Mouse (Mus musculus): ENCODE results near the gene Mafg. TPM values are rescaled to one million over a fixed set of nuclear protein-coding genes. Genes with fewer than 3 reads are reported as not detected.

The Mafg gene
- total and polyA plus RNA-seq, 3 experiments = 17.0 to 63.7 (median 29.3) TPM

GRCm38 (mm10) chr11:120629341-120629730 is 4.1 kb downstream of the Mafg start:
- Histone ChIP-seq H3K9me3 (replicated peaks; ENCODE audit: low read length) (no peaks in the 10 kb centered on the region), H3K79me2 (replicated peaks; ENCODE audit: control insufficient read depth, extremely low read depth, insufficient read depth, poor library complexity, severe bottlenecking) (peaks cover 42% of the 10 kb centered on the region), H3K4me2 (ENCODE audit: insufficient read depth, low read depth, poor library complexity, severe bottlenecking) (peak overlapping the region; percentile 87), H3K4me1 (ENCODE audit: control insufficient read depth in 1 of 2, insufficient read depth in 2 of 2) (peaks cover 42 to 72% of the 10 kb centered on the region in 2 experiments), H3K27ac (ENCODE audit: insufficient read depth, low read depth) (peak overlapping the region; percentile 74), H3K9ac (ENCODE audit: insufficient read depth, low read depth) (peak overlapping the region; percentile 96), H3K27me3 (replicated peaks) (no peaks in the 10 kb centered on the region), H3K4me3 (replicated peaks in 1 of 3; ENCODE audit: low read depth in 2 of 3, low read length in 2 of 3, poor library complexity in 1 of 3) (peak overlapping the region in 2 of 3 experiments; percentile 23 to 74), H3K36me3 (replicated peaks in 1 of 2; ENCODE audit: control insufficient read depth in 1 of 2, insufficient read depth in 1 of 2, low read length in 1 of 2) (peaks cover 22 to 34% of the 10 kb centered on the region in 2 experiments)
- dilution Hi-C loops (cut with MboI; ENCODE audit: extremely low pct_ligation_motif_present, extremely low pct_unique_long_range_greater_than_20kb, low sequenced_read_pairs) = no loop called here
- no peak for DNase-seq (ENCODE audit: extremely low read depth)
- TF ChIP-seq USF1 (IDR thresholded peaks at IDR 0.05; ENCODE audit: low read depth, low read length) (no peak), POLR2AphosphoS2 (IDR thresholded peaks at IDR 0.05; ENCODE audit: low read depth, low read length) (no peak), CHD2 (IDR thresholded peaks at IDR 0.05; ENCODE audit: low read length) (no peak), TBP (conservative IDR thresholded peaks at IDR 0.05; ENCODE audit: low read depth, low read length) (no peak), POLR2A (IDR thresholded peaks at IDR 0.05; ENCODE audit: low read depth, low read length) (peak; percentile 34; the same call in 1 of the 2 replicates), RAD21 (IDR thresholded peaks at IDR 0.05; ENCODE audit: low read depth, low read length) (no peak), MXI1 (IDR thresholded peaks at IDR 0.05; ENCODE audit: low read depth, low read length) (no peak)
- in situ Hi-C loops (cut with MboI; ENCODE audit: low pct_ligation_motif_present, low pct_unique_long_range_greater_than_20kb, low sequenced_read_pairs) = loop anchor here (10.0 kb wide), 1 partner anchor 55 kb away; no protein-coding TSS in a partner anchor

GRCm38 (mm10) chr11:120628601-120629340 is 4.6 kb downstream of the Mafg start:
- peak overlapping the region; percentile 33 for H3K4me2 ChIP-seq (ENCODE audit: insufficient read depth, low read depth, poor library complexity, severe bottlenecking)
- H3K9me3 ChIP-seq (replicated peaks; ENCODE audit: low read length) = no peaks in the 10 kb centered on the region
- TF ChIP-seq POLR2AphosphoS2 (IDR thresholded peaks at IDR 0.05; ENCODE audit: low read depth, low read length) (0 out of 2 replicates have a peak, but pooled peaks have one; percentile 35), IRF4 (IDR thresholded peaks at IDR 0.05; ENCODE audit: low read depth, low read length) (no peak)
- peak overlapping the region; percentile 23 to 74 (median 35) for H3K4me3 ChIP-seq (replicated peaks in 1 of 3; ENCODE audit: low read depth in 2 of 3, low read length in 2 of 3, poor library complexity in 1 of 3)
- peaks cover 22 to 36% of the 10 kb centered on the region in 2 experiments for H3K36me3 ChIP-seq (replicated peaks in 1 of 2; ENCODE audit: control insufficient read depth in 1 of 2, insufficient read depth in 1 of 2, low read length in 1 of 2)
- H3K9ac ChIP-seq (ENCODE audit: insufficient read depth, low read depth) = peak overlapping the region; percentile 22; the same call in 1 of the 2 replicates
- dilution Hi-C loops (cut with MboI; ENCODE audit: extremely low pct_ligation_motif_present, extremely low pct_unique_long_range_greater_than_20kb, low sequenced_read_pairs) (no loop called here), in situ Hi-C loops (cut with MboI; ENCODE audit: low pct_ligation_motif_present, low pct_unique_long_range_greater_than_20kb, low sequenced_read_pairs) (loop anchor here (10.0 kb wide), 1 partner anchor 56 kb away; no protein-coding TSS in a partner anchor)
- no peaks in the 10 kb centered on the region for H3K27me3 ChIP-seq (replicated peaks)
- H3K27ac ChIP-seq (ENCODE audit: insufficient read depth, low read depth) = peak overlapping the region; percentile 34
- no peak for DNase-seq (ENCODE audit: extremely low read depth)
- peaks cover 47% of the 10 kb centered on the region for H3K79me2 ChIP-seq (replicated peaks; ENCODE audit: control insufficient read depth, extremely low read depth, insufficient read depth, poor library complexity, severe bottlenecking)
- H3K4me1 ChIP-seq (ENCODE audit: control insufficient read depth in 1 of 2, insufficient read depth in 2 of 2) = peaks cover 42 to 71% of the 10 kb centered on the region in 2 experiments

GRCm38 (mm10) chr11:120627468-120628300 is 5.7 kb downstream of the Mafg start:
- Histone ChIP-seq H3K4me3 (replicated peaks in 1 of 3; ENCODE audit: low read depth in 2 of 3, low read length in 2 of 3, poor library complexity in 1 of 3) (peak overlapping the region; percentile 23 to 74 (median 35)), H3K9me3 (replicated peaks; ENCODE audit: low read length) (no peaks in the 10 kb centered on the region), H3K27ac (ENCODE audit: insufficient read depth, low read depth) (peak overlapping the region; percentile 75), H3K9ac (ENCODE audit: insufficient read depth, low read depth) (peak overlapping the region; percentile 16; the same call in 1 of the 2 replicates), H3K36me3 (replicated peaks in 1 of 2; ENCODE audit: control insufficient read depth in 1 of 2, insufficient read depth in 1 of 2, low read length in 1 of 2) (peaks cover 31 to 47% of the 10 kb centered on the region in 2 experiments), H3K27me3 (replicated peaks) (no peaks in the 10 kb centered on the region), H3K4me1 (ENCODE audit: control insufficient read depth in 1 of 2, insufficient read depth in 2 of 2) (peaks cover 42 to 80% of the 10 kb centered on the region in 2 experiments), H3K79me2 (replicated peaks; ENCODE audit: control insufficient read depth, extremely low read depth, insufficient read depth, poor library complexity, severe bottlenecking) (peaks cover 57% of the 10 kb centered on the region), H3K4me2 (ENCODE audit: insufficient read depth, low read depth, poor library complexity, severe bottlenecking) (peak overlapping the region; percentile 37)
- DNase-seq (ENCODE audit: extremely low read depth) = peak; percentile 94
- in situ Hi-C loops (cut with MboI; ENCODE audit: low pct_ligation_motif_present, low pct_unique_long_range_greater_than_20kb, low sequenced_read_pairs) = loop anchor here (10.0 kb wide), 1 partner anchor 57 kb away; no protein-coding TSS in a partner anchor
- dilution Hi-C loops (cut with MboI; ENCODE audit: extremely low pct_ligation_motif_present, extremely low pct_unique_long_range_greater_than_20kb, low sequenced_read_pairs) = no loop called here
- peak; percentile 67 for TF ChIP-seq POLR2A (IDR thresholded peaks at IDR 0.05; ENCODE audit: low read depth, low read length)
- no peak for TF ChIP-seq PAX5 (IDR thresholded peaks at IDR 0.05; ENCODE audit: low read length)
- TF ChIP-seq ZMIZ1 (IDR thresholded peaks at IDR 0.05; ENCODE audit: low read depth, low read length) = peak; percentile 56
- peak; percentile 97 for TF ChIP-seq MXI1 (IDR thresholded peaks at IDR 0.05; ENCODE audit: low read depth, low read length)
- no peak for TF ChIP-seq ZC3H11A (IDR thresholded peaks at IDR 0.05; ENCODE audit: low read depth, low read length)
- peak; percentile 79 for TF ChIP-seq BHLHE40 (IDR thresholded peaks at IDR 0.05; ENCODE audit: low read depth, low read length)
- TF ChIP-seq IRF4 (IDR thresholded peaks at IDR 0.05; ENCODE audit: low read depth, low read length) = peak; percentile 63
- TF ChIP-seq CHD2 (IDR thresholded peaks at IDR 0.05; ENCODE audit: low read length) = peak; percentile 80
- no peak for TF ChIP-seq CHD1 (IDR thresholded peaks at IDR 0.05; ENCODE audit: low read depth, low read length)
- no peak for TF ChIP-seq MAZ (IDR thresholded peaks at IDR 0.05; ENCODE audit: low read depth, low read length)
- TF ChIP-seq MEF2A (IDR thresholded peaks at IDR 0.05; ENCODE audit: borderline replicate concordance, low read depth, low read length) = peak; percentile 87
- peak; percentile 79 for TF ChIP-seq HCFC1 (IDR thresholded peaks at IDR 0.05; ENCODE audit: low read depth, low read length)
- TF ChIP-seq MYC (IDR thresholded peaks at IDR 0.05; ENCODE audit: low read depth, low read length) = peak; percentile 99
- no peak for TF ChIP-seq GABPA (IDR thresholded peaks at IDR 0.05; ENCODE audit: insufficient replicate concordance, low read depth, low read length)
- peak; percentile 74; the same call in 1 of the 2 replicates for TF ChIP-seq KAT2A (IDR thresholded peaks at IDR 0.05; ENCODE audit: insufficient replicate concordance, low read length)
- peak; percentile 65 for TF ChIP-seq MAFK (IDR thresholded peaks at IDR 0.05; ENCODE audit: insufficient replicate concordance, low read length)

Data from CH12.LX (cell line).